Mouse (Mus musculus): ENCODE measurements around the gene Adssl1.

Gene Adssl1

DNA sequence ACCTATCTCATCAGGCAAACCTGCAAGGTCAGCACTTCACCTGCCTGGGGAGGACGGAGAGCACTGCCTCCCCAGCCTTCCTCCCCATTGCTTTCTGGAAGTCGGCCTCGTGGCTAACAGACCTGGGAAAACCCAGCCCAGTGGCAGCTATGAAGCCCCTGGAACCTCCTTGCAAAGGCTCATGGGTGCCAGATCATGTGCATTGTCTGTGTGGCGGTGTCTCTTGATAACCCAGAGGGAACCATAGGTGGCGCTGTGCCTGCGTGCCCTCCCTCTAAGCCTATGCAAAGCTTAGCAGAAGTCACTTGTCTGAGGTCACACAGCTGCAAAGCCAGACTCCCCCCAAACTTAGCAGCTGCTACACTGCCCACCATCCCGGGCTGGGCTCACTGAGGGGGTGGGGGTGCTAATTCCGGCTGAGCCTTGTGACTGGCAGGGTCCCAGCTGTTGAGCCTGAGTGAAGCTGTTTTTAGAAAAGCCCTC is 1.9 kb upstream of the Adssl1 start:
- in situ Hi-C loops (cut with MboI; ENCODE audit: low pct_unique_long_range_greater_than_20kb in 1 of 2, low sequenced_read_pairs in 2 of 2, unreplicated experiment in 1 of 2) = loop anchor here (5.0 to 10.0 kb wide), 2 partner anchors 63 to 66 kb away; no protein-coding TSS in a partner anchor

- in situ Hi-C loops (cut with MboI; ENCODE audit: low pct_unique_long_range_greater_than_20kb in 1 of 2, low sequenced_read_pairs in 2 of 2, unreplicated experiment in 1 of 2) = loop anchor here (5.0 to 10.0 kb wide), 2 partner anchors 64 to 67 kb away; no protein-coding TSS in a partner anchor
Observed at GRCm38 (mm10) chr12:112618981-112619685, 712 bp upstream of the Adssl1 start.

- in situ Hi-C loops (cut with MboI; ENCODE audit: low pct_unique_long_range_greater_than_20kb in 1 of 2, low sequenced_read_pairs in 2 of 2, unreplicated experiment in 1 of 2) = no loop called here
Observed at GRCm38 (mm10) chr12:112620354-112621061, 663 bp downstream of the Adssl1 start.

DNA sequence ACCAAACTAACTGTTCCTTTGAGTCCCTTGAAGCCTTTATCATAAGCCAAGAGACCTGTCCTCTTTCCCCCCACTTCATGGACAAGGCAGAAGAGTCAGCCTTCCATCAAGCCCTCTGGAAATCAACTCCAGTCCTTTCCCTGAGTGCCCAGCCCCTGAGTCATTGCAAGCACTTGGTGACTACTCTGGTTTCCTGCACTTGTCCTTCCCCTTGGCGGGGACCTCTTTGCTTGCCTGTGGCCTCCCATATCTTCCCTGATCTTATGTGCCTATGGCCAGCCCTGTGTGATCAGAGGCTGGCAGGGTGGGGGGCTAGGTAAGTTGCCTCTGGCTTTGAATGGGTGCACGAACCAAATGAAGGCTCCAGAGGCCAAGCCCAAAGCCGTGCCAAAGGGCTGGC is 2.1 kb downstream of the Adssl1 start:
- in situ Hi-C loops (cut with MboI; ENCODE audit: low pct_unique_long_range_greater_than_20kb in 1 of 2, low sequenced_read_pairs in 2 of 2, unreplicated experiment in 1 of 2) = no loop called here

DNA sequence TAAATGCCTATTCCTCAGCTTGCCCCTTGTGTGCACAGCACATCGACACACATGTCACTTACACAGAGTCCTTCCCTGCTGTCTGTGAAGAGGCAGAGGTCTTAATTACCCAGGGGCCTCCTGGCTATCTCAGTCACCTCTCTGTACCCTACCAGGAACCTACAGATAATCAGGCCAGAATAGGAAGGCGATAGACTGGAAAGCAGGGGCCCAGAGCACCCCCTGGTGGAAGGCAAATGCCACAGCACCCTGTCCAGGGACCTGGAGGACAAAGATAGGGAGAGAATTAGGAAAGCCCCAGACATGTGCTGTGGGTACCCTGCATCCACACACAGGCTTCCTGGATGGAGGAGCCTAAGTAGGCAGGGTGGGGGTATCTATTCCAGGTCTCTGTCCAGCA is 3.9 kb downstream of the Adssl1 start:
- in situ Hi-C loops (cut with MboI; ENCODE audit: low pct_unique_long_range_greater_than_20kb in 1 of 2, low sequenced_read_pairs in 2 of 2, unreplicated experiment in 1 of 2) = no loop called here

GRCm38 (mm10) chr12:112625700-112626099 is 5.9 kb downstream of the Adssl1 start:
- in situ Hi-C loops (cut with MboI; ENCODE audit: low pct_unique_long_range_greater_than_20kb in 1 of 2, low sequenced_read_pairs in 2 of 2, unreplicated experiment in 1 of 2) = no loop called here

DNA sequence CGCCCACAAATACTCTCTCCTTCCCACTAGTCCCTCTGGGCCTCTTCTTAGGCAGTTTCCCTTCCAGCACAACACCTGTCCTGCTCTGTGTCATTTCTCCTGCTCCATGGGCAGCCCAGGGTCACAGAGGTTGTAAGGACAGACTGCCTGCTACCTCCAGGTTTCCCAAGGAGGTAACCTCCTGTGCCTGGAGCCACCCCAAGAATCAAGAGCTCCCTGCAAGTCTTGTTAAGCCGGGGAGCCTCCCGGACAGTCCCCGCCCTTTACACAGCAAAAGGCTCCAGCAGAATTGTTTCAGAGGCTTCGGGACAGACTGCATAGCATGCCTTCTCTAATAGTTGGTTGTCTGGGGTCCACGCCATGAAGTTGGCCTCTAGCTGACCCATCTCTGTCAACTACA is 6.6 kb downstream of the Adssl1 start:
- in situ Hi-C loops (cut with MboI; ENCODE audit: low pct_unique_long_range_greater_than_20kb in 1 of 2, low sequenced_read_pairs in 2 of 2, unreplicated experiment in 1 of 2) = no loop called here

DNA sequence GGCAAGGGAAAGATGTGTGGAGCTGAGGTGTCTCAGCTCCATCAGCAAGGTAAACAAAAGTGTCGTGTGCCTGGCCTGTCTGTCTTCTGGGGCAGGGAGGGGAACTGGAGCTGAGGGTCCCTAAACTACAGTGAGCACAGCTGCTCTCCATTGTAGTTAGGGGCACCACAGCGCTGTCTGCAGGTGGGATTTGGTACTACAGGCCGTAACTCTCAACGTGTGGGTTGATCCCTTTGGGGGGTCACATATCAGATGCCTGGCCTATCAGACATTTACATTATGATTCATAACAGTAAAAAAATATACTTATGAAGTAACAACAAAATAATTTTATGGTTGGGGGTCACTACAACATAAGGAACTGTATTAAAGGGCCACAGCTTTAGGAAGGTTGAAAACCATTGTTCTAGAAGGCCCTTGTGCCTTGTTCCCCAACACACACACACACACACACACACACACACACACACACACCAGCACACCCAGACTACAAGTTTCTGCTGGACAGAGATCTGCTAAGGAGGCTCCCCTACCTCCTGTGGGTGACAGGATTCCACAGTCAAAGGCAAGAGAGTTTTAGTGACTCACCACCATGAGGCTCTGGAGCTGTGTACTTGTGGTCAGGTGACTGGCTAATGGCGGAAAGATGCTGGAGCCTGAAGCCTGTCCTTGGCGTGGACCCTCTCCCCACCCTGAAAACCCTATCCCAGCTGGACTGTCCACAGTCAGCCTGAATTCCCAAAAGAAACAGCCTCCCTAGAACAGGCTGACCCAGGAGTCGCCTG is 7.4 kb downstream of the Adssl1 start:
- in situ Hi-C loops (cut with MboI; ENCODE audit: low pct_unique_long_range_greater_than_20kb in 1 of 2, low sequenced_read_pairs in 2 of 2, unreplicated experiment in 1 of 2) = no loop called here

GRCm38 (mm10) chr12:112628197-112628596 is 8.4 kb downstream of the Adssl1 start:
- in situ Hi-C loops (cut with MboI; ENCODE audit: low pct_unique_long_range_greater_than_20kb in 1 of 2, low sequenced_read_pairs in 2 of 2, unreplicated experiment in 1 of 2) = no loop called here

- in situ Hi-C loops (cut with MboI; ENCODE audit: low pct_unique_long_range_greater_than_20kb in 1 of 2, low sequenced_read_pairs in 2 of 2, unreplicated experiment in 1 of 2) = no loop called here
Observed at GRCm38 (mm10) chr12:112628928-112629721, 9.3 kb downstream of the Adssl1 start.

GRCm38 (mm10) chr12:112630029-112630428 is 10.2 kb downstream of the Adssl1 start:
- in situ Hi-C loops (cut with MboI; ENCODE audit: low pct_unique_long_range_greater_than_20kb in 1 of 2, low sequenced_read_pairs in 2 of 2, unreplicated experiment in 1 of 2) = no loop called here

- in situ Hi-C loops (cut with MboI; ENCODE audit: low pct_unique_long_range_greater_than_20kb in 1 of 2, low sequenced_read_pairs in 2 of 2, unreplicated experiment in 1 of 2) = no loop called here
Observed at GRCm38 (mm10) chr12:112630796-112631195, 11.0 kb downstream of the Adssl1 start.

DNA sequence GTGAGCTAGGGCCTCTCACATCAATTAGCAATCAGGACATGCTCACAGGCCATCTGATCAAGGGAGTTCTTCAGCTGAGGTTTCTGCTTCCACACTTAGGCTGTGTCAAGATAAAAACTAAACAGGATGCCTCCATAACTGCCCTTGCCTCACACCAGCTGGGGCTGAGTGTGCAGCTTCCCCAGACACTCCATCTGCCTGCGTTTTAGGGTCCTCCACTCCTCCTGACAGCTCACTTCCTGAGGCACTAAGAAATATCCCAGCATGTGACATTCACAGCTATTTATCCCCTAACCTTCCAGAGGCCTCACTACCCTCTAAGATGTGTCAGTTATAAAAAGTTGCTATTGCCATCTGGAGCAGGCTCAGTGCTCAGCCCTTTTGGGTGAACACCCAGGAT is 11.6 kb downstream of the Adssl1 start:
- in situ Hi-C loops (cut with MboI; ENCODE audit: low pct_unique_long_range_greater_than_20kb in 1 of 2, low sequenced_read_pairs in 2 of 2, unreplicated experiment in 1 of 2) = no loop called here

GRCm38 (mm10) chr12:112632084-112632777 is 12.4 kb downstream of the Adssl1 start:
- in situ Hi-C loops (cut with MboI; ENCODE audit: low pct_unique_long_range_greater_than_20kb in 1 of 2, low sequenced_read_pairs in 2 of 2, unreplicated experiment in 1 of 2) = no loop called here

DNA sequence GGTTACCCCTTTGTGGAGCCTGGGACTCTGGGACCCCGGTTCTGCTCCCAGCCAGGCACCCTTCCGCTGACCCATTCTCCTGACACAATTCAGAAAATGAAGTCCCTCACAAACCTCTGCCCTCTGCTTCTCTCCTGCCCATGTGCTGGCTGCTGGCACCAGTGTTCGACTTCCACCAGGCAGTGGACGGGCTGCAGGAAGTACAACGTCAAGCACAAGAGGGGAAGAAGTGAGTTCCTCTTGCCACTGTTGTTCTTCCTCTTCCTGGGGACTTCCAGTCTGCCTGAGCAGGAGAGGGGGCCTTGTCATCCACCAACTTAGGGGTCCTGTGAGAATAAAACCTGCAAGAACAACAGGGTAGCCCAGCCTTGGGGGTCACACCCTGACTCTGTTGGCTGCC is 13.1 kb downstream of the Adssl1 start:
- in situ Hi-C loops (cut with MboI; ENCODE audit: low pct_unique_long_range_greater_than_20kb in 1 of 2, low sequenced_read_pairs in 2 of 2, unreplicated experiment in 1 of 2) = no loop called here

GRCm38 (mm10) chr12:112633686-112634085 is 13.8 kb downstream of the Adssl1 start:
- in situ Hi-C loops (cut with MboI; ENCODE audit: low pct_unique_long_range_greater_than_20kb in 1 of 2, low sequenced_read_pairs in 2 of 2, unreplicated experiment in 1 of 2) = no loop called here

- in situ Hi-C loops (cut with MboI; ENCODE audit: low pct_unique_long_range_greater_than_20kb in 1 of 2, low sequenced_read_pairs in 2 of 2, unreplicated experiment in 1 of 2) = no loop called here
Observed at GRCm38 (mm10) chr12:112639526-112639925, 19.7 kb downstream of the Adssl1 start.

GRCm38 (mm10) chr12:112643126-112643525 is 23.3 kb downstream of the Adssl1 start:
- in situ Hi-C loops (cut with MboI; ENCODE audit: low pct_unique_long_range_greater_than_20kb in 1 of 2, low sequenced_read_pairs in 2 of 2, unreplicated experiment in 1 of 2) = no loop called here
